Mouse (Mus musculus): ENCODE data around the gene Mthfd1l. TPM values are rescaled to one million over a fixed set of nuclear protein-coding genes. Genes with fewer than 3 reads are reported as not detected.

Gene Mthfd1l
- polyA plus RNA-seq, 1 experiment from 2014 or later, result 7.3 TPM

GRCm38 (mm10) chr10:4139531-4139930 is 166.6 kb downstream of the Mthfd1l start:
- Histone ChIP-seq H3K9me3 (replicated peaks; ENCODE audit: control insufficient read depth, low read length, poor library complexity, severe bottlenecking) (no peaks in the 10 kb centered on the region), H3K4me3 (ENCODE audit: low read depth, low read length) (no peak overlapping the region), H3K27me3 (ENCODE audit: control insufficient read depth, insufficient read depth, low read depth, low read length) (no peaks in the 10 kb centered on the region), H3K9ac (ENCODE audit: low read depth, low read length) (no peak overlapping the region), H3K4me1 (ENCODE audit: control insufficient read depth, insufficient read depth, low read length) (no peaks in the 10 kb centered on the region), H3K27ac (ENCODE audit: low read length) (no peak overlapping the region), H3K36me3 (ENCODE audit: control insufficient read depth, insufficient read depth, low read length) (no peaks in the 10 kb centered on the region), H3K4me2 (ENCODE audit: low read length) (no peak overlapping the region)
- WGBS, result 84% methylated on average over 3 of the region's 3 CpGs
- ATAC-seq, result no peak

- no peaks in the 10 kb centered on the region for H3K36me3 ChIP-seq (ENCODE audit: control insufficient read depth, insufficient read depth, low read length)
- WGBS, result 69% methylated on average over 7 of the region's 7 CpGs
- no peak overlapping the region for H3K9ac ChIP-seq (ENCODE audit: low read depth, low read length)
- no peak overlapping the region for H3K4me3 ChIP-seq (ENCODE audit: low read depth, low read length)
- no peak overlapping the region for H3K27ac ChIP-seq (ENCODE audit: low read length)
- no peak overlapping the region for H3K4me2 ChIP-seq (ENCODE audit: low read length)
- no peaks in the 10 kb centered on the region for H3K27me3 ChIP-seq (ENCODE audit: control insufficient read depth, insufficient read depth, low read depth, low read length)
- no peaks in the 10 kb centered on the region for H3K9me3 ChIP-seq (replicated peaks; ENCODE audit: control insufficient read depth, low read length, poor library complexity, severe bottlenecking)
- H3K4me1 ChIP-seq (ENCODE audit: control insufficient read depth, insufficient read depth, low read length), result no peaks in the 10 kb centered on the region
- ATAC-seq, result no peak
Measured at GRCm38 (mm10) chr10:4141689-4142088, 168.8 kb downstream of the Mthfd1l start.

GRCm38 (mm10) chr10:4142816-4143215 is 169.9 kb downstream of the Mthfd1l start:
- 71% methylated on average over 10 of the region's 10 CpGs for WGBS
- no peak overlapping the region for H3K9ac ChIP-seq (ENCODE audit: low read depth, low read length)
- H3K27ac ChIP-seq (ENCODE audit: low read length), result no peak overlapping the region
- no peak overlapping the region for H3K4me2 ChIP-seq (ENCODE audit: low read length)
- no peaks in the 10 kb centered on the region for H3K4me1 ChIP-seq (ENCODE audit: control insufficient read depth, insufficient read depth, low read length)
- no peak overlapping the region for H3K4me3 ChIP-seq (ENCODE audit: low read depth, low read length)
- H3K9me3 ChIP-seq (replicated peaks; ENCODE audit: control insufficient read depth, low read length, poor library complexity, severe bottlenecking), result no peaks in the 10 kb centered on the region
- no peaks in the 10 kb centered on the region for H3K27me3 ChIP-seq (ENCODE audit: control insufficient read depth, insufficient read depth, low read depth, low read length)
- ATAC-seq, result no peak
- no peaks in the 10 kb centered on the region for H3K36me3 ChIP-seq (ENCODE audit: control insufficient read depth, insufficient read depth, low read length)

DNA sequence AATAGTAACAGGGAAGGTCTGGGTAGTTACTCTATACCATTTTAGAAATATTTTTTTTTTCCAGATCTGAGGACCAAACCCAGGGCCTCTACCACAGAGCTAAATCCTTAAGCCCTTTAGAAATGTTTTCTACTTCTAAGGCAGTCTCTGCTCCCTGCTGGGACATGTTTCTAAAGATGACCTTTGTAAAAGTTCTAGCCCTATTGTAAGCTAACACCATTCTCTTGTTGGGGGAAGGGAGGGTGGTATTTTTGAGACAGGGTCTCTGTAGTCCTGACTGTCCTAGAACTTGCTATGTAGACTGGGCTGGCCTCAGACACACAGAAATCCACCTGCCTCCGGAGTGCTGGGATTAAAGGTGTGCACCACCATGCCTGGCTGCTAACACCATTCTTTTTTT is 170.5 kb downstream of the Mthfd1l start:
- Histone ChIP-seq H3K9me3 (replicated peaks; ENCODE audit: control insufficient read depth, low read length, poor library complexity, severe bottlenecking) (no peaks in the 10 kb centered on the region), H3K27ac (ENCODE audit: low read length) (no peak overlapping the region), H3K9ac (ENCODE audit: low read depth, low read length) (no peak overlapping the region), H3K27me3 (ENCODE audit: control insufficient read depth, insufficient read depth, low read depth, low read length) (no peaks in the 10 kb centered on the region), H3K4me1 (ENCODE audit: control insufficient read depth, insufficient read depth, low read length) (no peaks in the 10 kb centered on the region), H3K4me3 (ENCODE audit: low read depth, low read length) (no peak overlapping the region), H3K36me3 (ENCODE audit: control insufficient read depth, insufficient read depth, low read length) (no peaks in the 10 kb centered on the region), H3K4me2 (ENCODE audit: low read length) (no peak overlapping the region)
- WGBS, result 33% methylated on average over 1 of the region's 1 CpGs
- ATAC-seq, result no peak

- Histone ChIP-seq H3K27ac (ENCODE audit: low read length) (no peak overlapping the region), H3K9ac (ENCODE audit: low read depth, low read length) (no peak overlapping the region), H3K4me2 (ENCODE audit: low read length) (no peak overlapping the region), H3K36me3 (ENCODE audit: control insufficient read depth, insufficient read depth, low read length) (no peaks in the 10 kb centered on the region), H3K4me3 (ENCODE audit: low read depth, low read length) (no peak overlapping the region), H3K4me1 (ENCODE audit: control insufficient read depth, insufficient read depth, low read length) (no peaks in the 10 kb centered on the region), H3K27me3 (ENCODE audit: control insufficient read depth, insufficient read depth, low read depth, low read length) (no peaks in the 10 kb centered on the region), H3K9me3 (replicated peaks; ENCODE audit: control insufficient read depth, low read length, poor library complexity, severe bottlenecking) (no peaks in the 10 kb centered on the region)
- ATAC-seq, result no peak
- 78% methylated on average over 16 of the region's 16 CpGs for WGBS
Measured at GRCm38 (mm10) chr10:4145080-4145807, 172.3 kb downstream of the Mthfd1l start.

- no peaks in the 10 kb centered on the region for H3K36me3 ChIP-seq (ENCODE audit: control insufficient read depth, insufficient read depth, low read length)
- no peak overlapping the region for H3K4me2 ChIP-seq (ENCODE audit: low read length)
- H3K4me1 ChIP-seq (ENCODE audit: control insufficient read depth, insufficient read depth, low read length), result no peaks in the 10 kb centered on the region
- H3K4me3 ChIP-seq (ENCODE audit: low read depth, low read length), result no peak overlapping the region
- ATAC-seq, result no peak
- H3K9ac ChIP-seq (ENCODE audit: low read depth, low read length), result no peak overlapping the region
- no peaks in the 10 kb centered on the region for H3K27me3 ChIP-seq (ENCODE audit: control insufficient read depth, insufficient read depth, low read depth, low read length)
- 90% methylated on average over 4 of the region's 4 CpGs for WGBS
- H3K9me3 ChIP-seq (replicated peaks; ENCODE audit: control insufficient read depth, low read length, poor library complexity, severe bottlenecking), result no peaks in the 10 kb centered on the region
- no peak overlapping the region for H3K27ac ChIP-seq (ENCODE audit: low read length)
Measured at GRCm38 (mm10) chr10:4146947-4147346, 174.0 kb downstream of the Mthfd1l start.

GRCm38 (mm10) chr10:4151159-4151558 is 178.2 kb downstream of the Mthfd1l start:
- H3K27ac ChIP-seq (ENCODE audit: low read length), result no peak overlapping the region
- H3K36me3 ChIP-seq (ENCODE audit: control insufficient read depth, insufficient read depth, low read length), result no peaks in the 10 kb centered on the region
- no peaks in the 10 kb centered on the region for H3K27me3 ChIP-seq (ENCODE audit: control insufficient read depth, insufficient read depth, low read depth, low read length)
- H3K4me1 ChIP-seq (ENCODE audit: control insufficient read depth, insufficient read depth, low read length), result no peaks in the 10 kb centered on the region
- ATAC-seq, result no peak
- no peak overlapping the region for H3K9ac ChIP-seq (ENCODE audit: low read depth, low read length)
- no peak overlapping the region for H3K4me3 ChIP-seq (ENCODE audit: low read depth, low read length)
- no peaks in the 10 kb centered on the region for H3K9me3 ChIP-seq (replicated peaks; ENCODE audit: control insufficient read depth, low read length, poor library complexity, severe bottlenecking)
- 92% methylated on average over 4 of the region's 4 CpGs for WGBS
- no peak overlapping the region for H3K4me2 ChIP-seq (ENCODE audit: low read length)

DNA sequence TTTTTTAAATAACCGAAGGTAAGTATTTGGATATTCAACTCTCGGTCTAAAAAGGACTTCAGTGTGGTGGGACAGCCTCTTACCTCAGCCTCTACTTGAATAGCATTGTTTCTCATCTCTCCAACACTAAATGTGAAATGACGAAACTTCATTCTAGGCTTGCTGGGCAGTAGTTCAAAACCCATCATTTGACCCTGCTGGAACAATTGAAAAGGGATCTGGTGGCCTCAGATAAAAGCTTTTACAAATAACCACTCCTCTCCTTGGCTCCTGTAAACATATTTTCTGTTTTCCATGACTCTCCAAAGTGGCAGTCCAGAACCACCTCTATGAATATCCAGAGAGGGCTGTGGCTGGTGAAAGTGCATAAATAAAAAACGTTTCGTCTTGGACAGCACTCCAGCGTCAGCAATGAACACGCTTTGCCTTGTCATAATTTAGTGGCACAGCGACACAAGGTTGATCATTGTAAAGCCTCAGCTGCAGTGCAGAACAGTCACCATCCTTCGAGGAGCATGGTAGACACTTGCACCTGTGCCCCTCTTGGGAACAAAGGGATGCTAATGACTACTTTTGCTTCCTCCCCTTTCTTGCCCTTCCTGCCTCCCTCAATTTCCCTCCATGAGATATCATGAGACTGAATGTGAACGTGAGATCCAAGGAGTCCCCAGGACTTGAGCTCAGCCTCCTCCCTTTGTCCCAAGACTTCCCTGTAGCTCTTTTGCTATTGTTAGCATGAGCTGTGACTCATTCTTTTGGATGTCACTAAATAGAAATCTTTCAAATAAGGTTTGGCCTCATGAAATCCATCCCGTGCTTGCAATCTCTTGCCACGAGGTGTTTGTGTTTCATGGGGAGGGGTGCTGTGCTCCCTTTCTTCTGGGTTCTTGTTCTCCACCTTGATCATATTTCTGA is 179.2 kb downstream of the Mthfd1l start:
- H3K9me3 ChIP-seq (replicated peaks; ENCODE audit: control insufficient read depth, low read length, poor library complexity, severe bottlenecking), result no peaks in the 10 kb centered on the region
- no peak overlapping the region for H3K4me2 ChIP-seq (ENCODE audit: low read length)
- ATAC-seq, result no peak
- no peak overlapping the region for H3K27ac ChIP-seq (ENCODE audit: low read length)
- 85% methylated on average over 12 of the region's 12 CpGs for WGBS
- no peak overlapping the region for H3K4me3 ChIP-seq (ENCODE audit: low read depth, low read length)
- H3K36me3 ChIP-seq (ENCODE audit: control insufficient read depth, insufficient read depth, low read length), result no peaks in the 10 kb centered on the region
- H3K27me3 ChIP-seq (ENCODE audit: control insufficient read depth, insufficient read depth, low read depth, low read length), result no peaks in the 10 kb centered on the region
- H3K9ac ChIP-seq (ENCODE audit: low read depth, low read length), result no peak overlapping the region
- H3K4me1 ChIP-seq (ENCODE audit: control insufficient read depth, insufficient read depth, low read length), result no peaks in the 10 kb centered on the region

DNA sequence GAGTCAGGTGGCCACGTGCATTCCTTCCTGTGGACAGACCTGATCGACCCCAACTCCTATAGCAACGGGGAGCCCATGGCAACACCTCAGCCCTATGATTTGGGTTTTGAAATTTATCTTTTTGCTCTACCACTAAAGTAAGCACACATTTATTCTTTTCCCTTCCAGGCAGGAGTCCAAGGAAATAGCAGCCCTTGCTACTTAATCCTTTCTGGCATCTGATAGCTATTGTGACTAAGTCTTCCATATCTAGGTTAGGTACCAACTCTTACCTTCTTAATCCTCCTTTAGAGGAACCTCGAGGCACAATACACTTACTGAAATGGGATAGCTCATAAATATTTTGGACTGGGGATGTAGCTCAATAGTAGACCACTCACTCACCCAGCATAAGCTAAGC is 180.1 kb downstream of the Mthfd1l start:
- H3K27me3 ChIP-seq (ENCODE audit: control insufficient read depth, insufficient read depth, low read depth, low read length), result no peaks in the 10 kb centered on the region
- no peak overlapping the region for H3K4me2 ChIP-seq (ENCODE audit: low read length)
- H3K9me3 ChIP-seq (replicated peaks; ENCODE audit: control insufficient read depth, low read length, poor library complexity, severe bottlenecking), result no peaks in the 10 kb centered on the region
- no peak overlapping the region for H3K27ac ChIP-seq (ENCODE audit: low read length)
- H3K4me3 ChIP-seq (ENCODE audit: low read depth, low read length), result no peak overlapping the region
- no peaks in the 10 kb centered on the region for H3K36me3 ChIP-seq (ENCODE audit: control insufficient read depth, insufficient read depth, low read length)
- ATAC-seq, result no peak
- WGBS, result 89% methylated on average over 4 of the region's 4 CpGs
- H3K9ac ChIP-seq (ENCODE audit: low read depth, low read length), result no peak overlapping the region
- H3K4me1 ChIP-seq (ENCODE audit: control insufficient read depth, insufficient read depth, low read length), result no peaks in the 10 kb centered on the region

Measured in midbrain, embryonic 16.5 days (tissue).